Comparison of ENCODE assay signal across 8 mouse cellular contexts in genomic region chr14:55724411-55724871, GRCm38 (mm10). TPM values are rescaled to one million over a fixed set of nuclear protein-coding genes. Genes with fewer than 3 reads are reported as not detected.
A peak's percentile ranks its signal among the peaks of the same experiment; 100 is the strongest.
DNase-seq lines count a peak whose midpoint lies in the region; ATAC-seq lines count a peak whose summit lies in the region.
"Had no signal": no experiment of that assay in that cellular context is flagged by ENCODE, and none has a peak within 500 bp of the region (broad histone marks: within the 10 kb centered on the region; RNA-seq: fewer than 3 reads in every experiment).

No protein-coding gene starts in this region.

- intact Hi-C loops in left cerebral cortex, postnatal 4 days (cut with DNase I) = no loop called here

- H3K4me2 ChIP-seq in hindbrain, embryonic 14.5 days (replicated peaks) = no peak overlapping the region
- H3K4me2 ChIP-seq in hindbrain, embryonic 16.5 days (ENCODE audit: low read length) = no peak overlapping the region
- H3K4me2 ChIP-seq: embryonic facial prominence, embryonic 15.5 days had no signal

- ATAC-seq in CD4-positive, CD25-positive, alpha-beta regulatory T cell, adult 4 months = peak; percentile 83
- ATAC-seq in inflammation-experienced regulatory T-cells, adult 6 months = peak; percentile 85
- ATAC-seq in neutrophil, adult 5-6 weeks (ENCODE audit: extremely low read depth, insufficient number of reproducible peaks, low FRiP score, poor library complexity, severe bottlenecking) = peak; percentile 61
- ATAC-seq in hindbrain, embryonic 14.5 days (ENCODE audit: low FRiP score) = no peak
- no peak for ATAC-seq in hindbrain, embryonic 16.5 days

- no peaks in the 10 kb centered on the region for H3K9me3 ChIP-seq in hindbrain, embryonic 14.5 days (ENCODE audit: control insufficient read depth, low read length)
- no peaks in the 10 kb centered on the region for H3K9me3 ChIP-seq in hindbrain, embryonic 16.5 days (ENCODE audit: control insufficient read depth, low read length)
- H3K9me3 ChIP-seq: embryonic facial prominence, embryonic 15.5 days had no signal

- no peaks in the 10 kb centered on the region for H3K27me3 ChIP-seq in hindbrain, embryonic 14.5 days (ENCODE audit: control insufficient read depth, insufficient read depth, low read length)
- no peaks in the 10 kb centered on the region for H3K27me3 ChIP-seq in hindbrain, embryonic 16.5 days (replicated peaks; ENCODE audit: control insufficient read depth, insufficient read depth, low read length)
- H3K27me3 ChIP-seq: embryonic facial prominence, embryonic 15.5 days had no signal

- H3K4me3 ChIP-seq in hindbrain, embryonic 14.5 days (replicated peaks; ENCODE audit: low read length) = no peak overlapping the region
- no peak overlapping the region for H3K4me3 ChIP-seq in hindbrain, embryonic 16.5 days (ENCODE audit: low read length)
- H3K4me3 ChIP-seq: embryonic facial prominence, embryonic 15.5 days had no signal

- peak; percentile 83 for DNase-seq in adrenal gland, adult 2 months
- DNase-seq in left cerebral cortex, postnatal 4 days = no peak
- no peak for DNase-seq in hindbrain, embryonic 14.5 days (ENCODE audit: low spot score)

- H3K36me3 ChIP-seq in hindbrain, embryonic 14.5 days (replicated peaks; ENCODE audit: control insufficient read depth, insufficient read depth) = peaks cover 8% of the 10 kb centered on the region; the same call in 1 of the 2 replicates
- no peaks in the 10 kb centered on the region for H3K36me3 ChIP-seq in hindbrain, embryonic 16.5 days (ENCODE audit: control insufficient read depth, insufficient read depth, low read length)

- WGBS in hindbrain, embryonic 14.5 days = 70% methylated on average over 8 of the region's 8 CpGs
- 67% methylated on average over 8 of the region's 8 CpGs for WGBS in hindbrain, embryonic 16.5 days

- no peak overlapping the region for H3K27ac ChIP-seq in hindbrain, embryonic 14.5 days
- H3K27ac ChIP-seq in hindbrain, embryonic 16.5 days (ENCODE audit: low read depth, low read length) = no peak overlapping the region
- H3K27ac ChIP-seq: embryonic facial prominence, embryonic 15.5 days had no signal

- no peak overlapping the region for H3K9ac ChIP-seq in hindbrain, embryonic 14.5 days
- H3K9ac ChIP-seq in hindbrain, embryonic 16.5 days (ENCODE audit: low read depth, low read length) = no peak overlapping the region
- H3K9ac ChIP-seq: embryonic facial prominence, embryonic 15.5 days had no signal

- peaks cover 12% of the 10 kb centered on the region; the same call in 1 of the 2 replicates for H3K4me1 ChIP-seq in hindbrain, embryonic 14.5 days (replicated peaks; ENCODE audit: control insufficient read depth, insufficient read depth, low read length)
- peaks cover 8% of the 10 kb centered on the region for H3K4me1 ChIP-seq in hindbrain, embryonic 16.5 days (ENCODE audit: control insufficient read depth, insufficient read depth, low read depth, low read length)

RNA-seq across cellular contexts. Expression of gene Rabggta, which starts 2.4 kb away (rescaled TPM):
- 10 to 100 TPM; 70.5 to 94.7 TPM for polyA plus RNA-seq in CD4-positive, CD25-positive, alpha-beta regulatory T cell, adult 4 months (2017; shearing (Covaris generic))
- total RNA-seq in adrenal gland, adult 2 months (2021) = 10 to 100 TPM; 20.2 to 20.4 TPM
- 39.5 and 44.7 TPM in 2 replicates for polyA plus RNA-seq in adrenal gland, adult 2 months (2012; rRNA removed)
- polyA plus RNA-seq in inflammation-experienced regulatory T-cells, adult 6 months (2017; shearing (Covaris generic)) = 10 to 100 TPM; 40.8 to 75.9 (median 62.1) TPM
- 27.2 and 36.8 TPM in 2 replicates for total RNA-seq in neutrophil, adult 5-6 weeks (2017)
- 10 to 100 TPM; 55.2 to 55.8 TPM for total RNA-seq in left cerebral cortex, postnatal 4 days (2021)
- 46.2 and 48.8 TPM in 2 replicates for polyA plus RNA-seq in hindbrain, embryonic 14.5 days (2014; fragmentation: Nextera tagmentation; extraction: Ambion mirVana)
- polyA plus RNA-seq in hindbrain, embryonic 16.5 days (2015; fragmentation: Nextera tagmentation; extraction: Ambion mirVana) = 60.3 and 65.8 TPM in 2 replicates

RNA-seq across cellular contexts. Expression of gene Tgm1, which starts 10.7 kb away (rescaled TPM):
- polyA plus RNA-seq in CD4-positive, CD25-positive, alpha-beta regulatory T cell, adult 4 months (2017; shearing (Covaris generic)) = not detected
- under 1 TPM; 0.23 to 0.45 TPM for total RNA-seq in adrenal gland, adult 2 months (2021)
- 0.27 and 0.28 TPM in 2 replicates for polyA plus RNA-seq in adrenal gland, adult 2 months (2012; rRNA removed)
- not detected for polyA plus RNA-seq in inflammation-experienced regulatory T-cells, adult 6 months (2017; shearing (Covaris generic))
- total RNA-seq in neutrophil, adult 5-6 weeks (2017) = 6.9 and 9.5 TPM in 2 replicates
- under 1 TPM in 1 of 2 experiments, not detected in 1; 0.32 TPM for total RNA-seq in left cerebral cortex, postnatal 4 days (2021)
- polyA plus RNA-seq in hindbrain, embryonic 14.5 days (2014; fragmentation: Nextera tagmentation; extraction: Ambion mirVana) = 0.14 and 0.25 TPM in 2 replicates
- 0.20 and 0.41 TPM in 2 replicates for polyA plus RNA-seq in hindbrain, embryonic 16.5 days (2015; fragmentation: Nextera tagmentation; extraction: Ambion mirVana)

RNA-seq across cellular contexts. Expression of gene Dhrs1, which starts 21.0 kb away (rescaled TPM):
- 10 to 100 TPM; 40.8 to 46.5 TPM for polyA plus RNA-seq in CD4-positive, CD25-positive, alpha-beta regulatory T cell, adult 4 months (2017; shearing (Covaris generic))
- total RNA-seq in adrenal gland, adult 2 months (2021) = 10 to 100 TPM; 70.7 to 93.5 TPM
- 49.6 and 68.1 TPM in 2 replicates for polyA plus RNA-seq in adrenal gland, adult 2 months (2012; rRNA removed)
- polyA plus RNA-seq in inflammation-experienced regulatory T-cells, adult 6 months (2017; shearing (Covaris generic)) = 10 to 100 TPM; 32.4 to 57.8 (median 46.5) TPM
- total RNA-seq in neutrophil, adult 5-6 weeks (2017) = 20.4 and 28.0 TPM in 2 replicates
- total RNA-seq in left cerebral cortex, postnatal 4 days (2021) = 10 to 100 TPM; 63.2 to 75.1 TPM
- 70.8 and 72.3 TPM in 2 replicates for polyA plus RNA-seq in hindbrain, embryonic 14.5 days (2014; fragmentation: Nextera tagmentation; extraction: Ambion mirVana)
- 85.9 and 90.3 TPM in 2 replicates for polyA plus RNA-seq in hindbrain, embryonic 16.5 days (2015; fragmentation: Nextera tagmentation; extraction: Ambion mirVana)

RNA-seq across cellular contexts. Expression of gene Nop9, which starts 21.1 kb away (rescaled TPM):
- 1 to 10 TPM; 3.6 to 5.8 TPM for polyA plus RNA-seq in CD4-positive, CD25-positive, alpha-beta regulatory T cell, adult 4 months (2017; shearing (Covaris generic))
- 10 to 100 TPM; 17.6 to 17.7 TPM for total RNA-seq in adrenal gland, adult 2 months (2021)
- polyA plus RNA-seq in adrenal gland, adult 2 months (2012; rRNA removed) = 9.2 and 9.9 TPM in 2 replicates
- polyA plus RNA-seq in inflammation-experienced regulatory T-cells, adult 6 months (2017; shearing (Covaris generic)) = 1 to 10 TPM; 4.1 to 8.4 (median 5.4) TPM
- 12.1 and 15.8 TPM in 2 replicates for total RNA-seq in neutrophil, adult 5-6 weeks (2017)
- total RNA-seq in left cerebral cortex, postnatal 4 days (2021) = 10 to 100 TPM; 19.5 to 20.1 TPM
- polyA plus RNA-seq in hindbrain, embryonic 14.5 days (2014; fragmentation: Nextera tagmentation; extraction: Ambion mirVana) = 31.4 and 33.0 TPM in 2 replicates
- 27.1 and 27.9 TPM in 2 replicates for polyA plus RNA-seq in hindbrain, embryonic 16.5 days (2015; fragmentation: Nextera tagmentation; extraction: Ambion mirVana)

RNA-seq across cellular contexts. Expression of gene Cideb, which starts 33.8 kb away (rescaled TPM):
- polyA plus RNA-seq in CD4-positive, CD25-positive, alpha-beta regulatory T cell, adult 4 months (2017; shearing (Covaris generic)) = not detected
- total RNA-seq in adrenal gland, adult 2 months (2021) = 1 to 10 TPM; 1.2 to 1.7 TPM
- 0.70 and 0.74 TPM in 2 replicates for polyA plus RNA-seq in adrenal gland, adult 2 months (2012; rRNA removed)
- polyA plus RNA-seq in inflammation-experienced regulatory T-cells, adult 6 months (2017; shearing (Covaris generic)) = not detected
- 0.49 TPM in 1 of 2 replicates, not detected in the other for total RNA-seq in neutrophil, adult 5-6 weeks (2017)
- total RNA-seq in left cerebral cortex, postnatal 4 days (2021) = under 1 TPM in 1 of 2 experiments, not detected in 1; 0.90 TPM
- not detected in 2 replicates for polyA plus RNA-seq in hindbrain, embryonic 14.5 days (2014; fragmentation: Nextera tagmentation; extraction: Ambion mirVana)
- polyA plus RNA-seq in hindbrain, embryonic 16.5 days (2015; fragmentation: Nextera tagmentation; extraction: Ambion mirVana) = 0.17 and 0.63 TPM in 2 replicates

Comparison
In these comparisons a context has a peak if more than half of its experiments do, and no peak if none do; other contexts are left out.
1. ATAC-seq: peak in CD4-positive, CD25-positive, alpha-beta regulatory T cell, adult 4 months (single experiment), inflammation-experienced regulatory T-cells, adult 6 months (single experiment) and neutrophil, adult 5-6 weeks (single experiment); none in hindbrain, embryonic 14.5 days (single experiment) and hindbrain, embryonic 16.5 days (single experiment).